Mouse (Mus musculus) heart, adult 2 months (tissue): ENCODE results near the gene Ube2o. TPM values are rescaled to one million over a fixed set of nuclear protein-coding genes. Genes with fewer than 3 reads are reported as not detected.
"Not testable (repeated sequence)": the region's sequence is repeated elsewhere in the genome, so short reads cannot be mapped to it uniquely, and the experiment has no call there.

ENCODE experiments used
- DNase-seq, 2 experiments: peaks; one replicate each; pipeline ENCODE4 v3.0.0; 2021
- H3K27ac ChIP-seq: fragments of 200-600 bp; 2 replicates; pipeline ENCODE4 v1.8.1; 2022
- H3K27me3 ChIP-seq: fragments of 200-500 bp; 2 replicates; pipeline ENCODE4 v1.6.1; 2012; ENCODE audit warnings: mild to moderate bottlenecking, low read length, inconsistent platforms, mixed read lengths; ENCODE audit not compliant: control insufficient read depth, insufficient read depth
- H3K36me3 ChIP-seq: fragments of 200-500 bp; 2 replicates; pipeline ENCODE4 v1.6.1; 2012; ENCODE audit warnings: low read length, inconsistent platforms; ENCODE audit not compliant: control insufficient read depth, insufficient read depth
- H3K4me1 ChIP-seq: fragments of 200-500 bp; 2 replicates; pipeline ENCODE4 v1.6.1; 2011; ENCODE audit warnings: low read length; ENCODE audit not compliant: control insufficient read depth, insufficient read depth
- H3K4me3 ChIP-seq: fragments of 200-600 bp; 2 replicates; pipeline ENCODE4 v1.8.1; 2022
- H3K79me2 ChIP-seq: fragments of 200-500 bp; replicated peaks from 2 replicates; pipeline ENCODE4 v1.6.1; 2012; ENCODE audit warnings: mild to moderate bottlenecking, inconsistent platforms, low read length, moderate library complexity, mixed read lengths; ENCODE audit not compliant: control insufficient read depth, insufficient read depth
- H3K9ac ChIP-seq: fragments of 200-500 bp; 2 replicates; pipeline ENCODE4 v1.6.1; 2012; ENCODE audit warnings: low read depth, mild to moderate bottlenecking, control low read depth, inconsistent platforms, low read length, mixed read lengths
- CTCF ChIP-seq: fragments of 200-600 bp; IDR thresholded peaks from 2 replicates; pipeline ENCODE4 v1.8.1; 2022; ENCODE audit warnings: antibody characterized with exemption, mild to moderate bottlenecking, moderate library complexity
- EP300 ChIP-seq: fragments of 200-500 bp; IDR thresholded peaks from 2 replicates; pipeline ENCODE4 v1.6.1; 2011; ENCODE audit warnings: low read depth, low read length, control low read depth; ENCODE audit not compliant: insufficient read depth
- POLR2A ChIP-seq: fragments of 200-500 bp; IDR thresholded peaks from 2 replicates; pipeline ENCODE4 v1.6.1; 2011; ENCODE audit warnings: mild to moderate bottlenecking, low read depth, low read length, control low read depth; ENCODE audit not compliant: insufficient read depth
- WGBS: fragments of 180-500 bp; shearing (Covaris S2); methylation state at CpG from one replicate; pipeline ENCODE4 v1.1.7; 2018; 5-methylcytosine and 5-hydroxymethylcytosine counted together
- intact Hi-C: fragments of 180-260 bp; cut with DNase I; formaldehyde crosslinking; loops from one replicate; pipeline ENCODE4 v1.15.1; 2025
- polyA plus RNA-seq: library from polyadenylated mRNA; depleted of rRNA; stranded (reverse); fragments of >200 nt; gene quantifications from 2 replicates; pipeline ENCODE4 v1.2.3, GENCODE M21; 2012
- total RNA-seq, 2 experiments: library from RNA; stranded (reverse); gene quantifications; 2 replicates each; pipeline ENCODE4 v1.2.3; 2021

Gene Ube2o
- total and polyA plus RNA-seq, 3 experiments = 24.8 to 36.3 (median 26.4) TPM

- WGBS = 42% methylated on average over 13 of the region's 13 CpGs
- H3K27me3 ChIP-seq = no peaks in the 10 kb centered on the region
- no peak overlapping the region for H3K4me3 ChIP-seq
- no peaks in the 10 kb centered on the region for H3K79me2 ChIP-seq
- H3K36me3 ChIP-seq = no peaks in the 10 kb centered on the region
- TF ChIP-seq EP300 (no peak), POLR2A (no peak), CTCF (no peak)
- no peak overlapping the region for H3K9ac ChIP-seq
- H3K4me1 ChIP-seq = peaks cover 4% of the 10 kb centered on the region
- peak overlapping the region; percentile 51 for H3K27ac ChIP-seq
- DNase-seq = peak; percentile 80 to 83
- intact Hi-C loops = loop anchor here (5.0 to 10.0 kb wide), 3 partner anchors 38 to 320 kb away; partner anchors contain the start of genes Rhbdf2 and Sphk1
These were observed 86.6 kb downstream of the Ube2o start for GRCm38 (mm10) chr11:116494474-116495174.

- peak; percentile 62 to 63 for DNase-seq
- Histone ChIP-seq H3K4me3 (no peak within 1 kb of the TSS), H3K79me2 (no peaks in the 10 kb centered on the region), H3K9ac (no peak within 1 kb of the TSS), H3K36me3 (no peaks in the 10 kb centered on the region), H3K27ac (peak within 1 kb of the TSS; percentile 51), H3K27me3 (no peaks in the 10 kb centered on the region), H3K4me1 (peaks cover 6% of the 10 kb centered on the region)
- intact Hi-C loops = loop anchor here (5.0 to 10.0 kb wide), 3 partner anchors 38 to 321 kb away; partner anchors contain the start of genes Rhbdf2 and Sphk1
- TF ChIP-seq POLR2A (no peak), CTCF (peak; percentile 80), EP300 (0 out of 2 replicates have a peak, but pooled peaks have one; percentile 44)
- 31% methylated on average over 4 of the region's 4 CpGs for WGBS
These were observed 87.4 kb downstream of the Ube2o start, which contains the start of gene Prpsap1 for GRCm38 (mm10) chr11:116493795-116494252. Prpsap1 (minus strand) TSS chr11:116494202.

GRCm38 (mm10) chr11:116493191-116493590, 88.1 kb downstream of the Ube2o start:
- Histone ChIP-seq H3K4me3 (no peak overlapping the region), H3K27me3 (no peaks in the 10 kb centered on the region), H3K9ac (no peak overlapping the region), H3K27ac (no peak overlapping the region; the same call in 1 of the 2 replicates), H3K36me3 (no peaks in the 10 kb centered on the region), H3K79me2 (no peaks in the 10 kb centered on the region), H3K4me1 (peaks cover 6% of the 10 kb centered on the region)
- TF ChIP-seq EP300 = no peak
- no peak for TF ChIP-seq POLR2A
- no peak for TF ChIP-seq CTCF
- DNase-seq = no peak
- intact Hi-C loops = loop anchor here (5.0 to 10.0 kb wide), 3 partner anchors 39 to 322 kb away; partner anchors contain the start of genes Rhbdf2 and Sphk1
- 53% methylated on average over 5 of the region's 5 CpGs for WGBS

- not testable (repeated sequence) for H3K27ac ChIP-seq, H3K36me3 ChIP-seq, DNase-seq, H3K79me2 ChIP-seq, H3K27me3 ChIP-seq, H3K4me3 ChIP-seq, H3K9ac ChIP-seq, H3K4me1 ChIP-seq
- 83% methylated on average over 1 of the region's 1 CpGs for WGBS
- intact Hi-C loops = loop anchor here (5.0 to 10.0 kb wide), 3 partner anchors 40 to 322 kb away; partner anchors contain the start of genes Rhbdf2 and Sphk1
These were observed 88.7 kb downstream of the Ube2o start for GRCm38 (mm10) chr11:116492507-116492906.

GRCm38 (mm10) chr11:116491338-116491737, 89.9 kb downstream of the Ube2o start:
- Histone ChIP-seq H3K27ac (no peak overlapping the region), H3K27me3 (no peaks in the 10 kb centered on the region), H3K36me3 (no peaks in the 10 kb centered on the region), H3K9ac (no peak overlapping the region), H3K4me1 (peaks cover 6% of the 10 kb centered on the region), H3K79me2 (no peaks in the 10 kb centered on the region), H3K4me3 (no peak overlapping the region)
- TF ChIP-seq CTCF (no peak), EP300 (no peak), POLR2A (no peak)
- intact Hi-C loops = loop anchor here (5.0 to 10.0 kb wide), 3 partner anchors 41 to 323 kb away; partner anchors contain the start of genes Rhbdf2 and Sphk1
- 65% methylated on average over 6 of the region's 6 CpGs for WGBS
- DNase-seq = no peak
